Mouse (Mus musculus) c-Kit-negative CD71-positive TER-119-positive erythroid progenitor cells, embryonic 14.5 days (primary cell): ENCODE data around the gene Rnps1.
A peak's percentile ranks its signal among the peaks of the same experiment; 100 is the strongest.
"Not testable (repeated sequence)": the region's sequence is repeated elsewhere in the genome, so short reads cannot be mapped to it uniquely, and the experiment has no call there.

Experiments used
- DNase-seq: peaks from one replicate; pipeline ENCODE4 v3.0.0-alpha.2; 2013; ENCODE audit warnings: low read depth, low spot score

Gene Rnps1

GRCm38 (mm10) chr17:24427170-24427557, 12.8 kb downstream of the Rnps1 start:
- no peak for DNase-seq

DNA sequence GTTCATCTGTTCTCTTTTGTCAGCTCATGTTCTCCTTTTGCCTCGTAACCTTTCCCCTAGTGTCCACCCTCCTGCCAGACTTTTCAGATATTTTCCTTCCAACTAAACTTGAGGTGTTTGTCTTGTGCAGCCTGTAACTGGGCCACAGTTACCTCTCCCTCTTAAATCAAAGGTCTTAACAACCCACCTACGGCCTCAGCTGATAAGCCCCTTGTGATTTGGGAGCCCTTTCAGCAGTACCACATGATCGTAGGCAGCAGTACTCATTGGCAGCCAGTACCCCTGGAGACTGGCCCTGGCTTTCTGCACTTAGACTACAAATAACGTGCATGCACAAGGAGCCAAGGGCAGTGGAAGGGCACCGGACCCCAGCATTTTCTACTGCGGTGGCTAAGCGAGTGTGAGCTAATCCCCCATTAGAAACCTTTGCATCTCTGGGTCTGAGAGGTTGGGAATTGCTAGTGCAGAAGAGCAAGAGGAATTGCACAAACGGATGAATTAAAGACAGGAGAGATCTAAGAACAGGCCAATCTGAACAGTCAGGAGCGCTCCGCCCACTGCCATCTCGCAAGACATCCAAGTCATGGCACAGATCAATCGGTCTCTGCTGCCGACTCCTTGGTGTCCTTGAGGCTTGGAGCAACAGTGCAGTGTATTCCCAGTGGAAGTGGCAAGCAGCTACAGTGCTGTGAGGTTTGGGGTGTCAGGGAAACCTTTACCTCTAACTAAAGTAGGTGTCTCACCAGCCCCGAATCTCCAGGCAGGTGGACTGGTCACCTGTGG, 15.0 kb downstream of the Rnps1 start:
- DNase-seq = no peak

DNA sequence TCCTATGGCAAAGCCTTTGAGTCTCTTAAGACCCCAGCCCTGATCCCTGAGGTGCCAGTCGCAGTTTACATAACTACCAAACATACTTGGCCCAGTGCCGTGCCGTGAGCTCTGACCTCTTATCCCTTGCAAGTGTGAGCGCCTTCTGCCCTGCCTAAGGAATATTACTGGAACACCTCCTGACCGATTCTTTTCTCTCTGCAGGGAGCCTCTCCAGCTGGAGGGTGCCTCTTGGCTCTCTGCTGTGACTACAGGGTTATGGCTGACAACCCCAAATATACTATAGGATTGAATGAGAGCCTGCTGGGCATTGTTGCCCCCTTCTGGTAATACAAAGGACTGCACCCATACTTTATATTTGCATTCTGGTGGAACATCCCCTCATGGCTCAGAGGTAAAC, 22.7 kb downstream of the Rnps1 start:
- DNase-seq = peak; percentile 52

DNA sequence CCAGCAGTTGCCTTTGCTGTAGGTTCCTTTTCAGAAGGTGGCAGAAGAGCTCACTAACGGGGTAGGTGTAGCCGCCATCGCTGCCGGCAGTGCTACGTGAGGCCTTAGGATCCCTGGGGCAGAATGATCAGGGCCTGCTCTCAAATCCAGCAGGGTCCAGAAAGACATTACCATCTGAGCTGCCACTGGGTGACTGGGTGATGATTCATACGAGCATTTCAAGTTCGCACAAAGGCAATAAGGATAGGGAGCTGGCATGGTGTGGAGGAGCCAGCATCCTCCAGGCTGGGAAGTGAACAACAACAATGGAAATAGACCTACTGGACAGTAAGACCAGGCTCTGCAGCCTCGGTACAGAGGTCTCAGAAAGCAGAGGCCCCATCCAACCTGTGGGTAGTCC, 26.0 kb downstream of the Rnps1 start:
- DNase-seq = no peak

- no peak for DNase-seq
Observed at GRCm38 (mm10) chr17:24441148-24441547, 26.8 kb downstream of the Rnps1 start.

- DNase-seq = no peak
Observed at GRCm38 (mm10) chr17:24442107-24442506, 27.7 kb downstream of the Rnps1 start.

DNA sequence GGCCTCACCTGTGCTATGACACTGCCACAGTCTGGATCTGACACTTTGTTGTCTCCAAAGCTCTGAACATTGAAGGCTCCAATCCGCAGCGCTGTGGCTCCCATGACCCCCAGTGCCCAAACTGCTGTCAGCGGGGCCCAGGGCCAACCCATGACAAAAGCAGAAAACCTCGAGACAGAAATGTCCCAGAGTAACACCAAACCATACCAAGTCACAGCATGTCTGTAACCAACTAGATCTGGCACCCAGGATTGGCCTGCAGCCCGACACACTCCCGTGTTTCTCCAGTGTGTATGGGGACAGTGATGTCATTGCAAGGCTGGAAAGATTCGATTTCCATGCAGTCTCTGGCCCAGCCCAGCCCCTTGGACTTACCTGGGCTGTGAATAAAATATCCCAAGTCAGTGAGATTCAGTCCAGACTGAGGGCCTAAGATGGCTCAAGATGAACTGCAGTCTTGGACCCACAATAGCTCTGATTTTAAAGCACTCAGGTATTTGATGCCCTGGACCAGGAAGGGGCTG, 28.3 kb downstream of the Rnps1 start, which contains the start of gene Dnase1l2:
Gene Dnase1l2 (minus strand): TSS at position 474 of the 524 bp plus-strand sequence.
- DNase-seq = no peak

- DNase-seq = no peak
Observed at GRCm38 (mm10) chr17:24443409-24443808, 29.0 kb downstream of the Rnps1 start.

DNA sequence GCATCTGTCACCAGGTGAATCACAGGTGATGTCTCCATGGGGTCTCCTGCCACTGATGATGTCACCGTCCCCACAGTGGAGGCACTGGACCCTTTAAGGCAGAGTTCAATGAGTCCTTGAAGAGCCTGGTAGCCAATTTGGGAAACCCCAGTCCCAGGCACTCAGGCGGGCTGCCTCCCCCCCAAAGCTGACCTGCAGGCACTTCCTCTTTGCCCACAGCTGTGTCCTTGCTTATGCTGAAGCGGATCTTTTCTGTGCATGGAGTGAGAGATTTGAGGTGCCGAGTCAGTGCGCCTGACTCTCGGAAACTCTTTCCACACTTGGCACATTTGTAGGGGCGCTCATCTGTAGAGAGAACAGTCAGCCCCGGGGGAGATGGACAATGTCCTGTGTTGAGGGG, 32.2 kb downstream of the Rnps1 start:
- no peak for DNase-seq

GRCm38 (mm10) chr17:24449507-24449906, 35.1 kb downstream of the Rnps1 start:
- DNase-seq = no peak

GRCm38 (mm10) chr17:24451220-24451619, 36.9 kb downstream of the Rnps1 start:
- DNase-seq = no peak

DNA sequence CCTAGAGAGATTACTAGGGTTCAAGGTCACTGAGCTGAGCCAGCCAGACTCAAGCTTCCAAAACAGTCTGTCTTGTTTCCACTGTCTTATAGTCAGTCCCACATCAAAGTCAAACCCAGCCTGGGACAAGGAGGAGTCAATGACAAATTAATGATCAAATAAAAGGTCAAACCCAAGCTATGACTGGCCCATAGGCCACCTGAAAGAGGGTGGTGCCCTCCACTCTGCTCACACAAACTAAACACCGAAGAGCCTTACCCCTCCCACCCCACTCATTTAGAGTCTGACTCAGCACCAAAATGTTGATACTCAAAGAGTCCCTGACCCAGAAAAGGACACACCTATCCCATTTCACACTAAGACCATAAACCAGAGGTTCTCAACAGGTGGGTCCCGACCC, 39.0 kb downstream of the Rnps1 start:
- DNase-seq = peak; percentile 66

DNA sequence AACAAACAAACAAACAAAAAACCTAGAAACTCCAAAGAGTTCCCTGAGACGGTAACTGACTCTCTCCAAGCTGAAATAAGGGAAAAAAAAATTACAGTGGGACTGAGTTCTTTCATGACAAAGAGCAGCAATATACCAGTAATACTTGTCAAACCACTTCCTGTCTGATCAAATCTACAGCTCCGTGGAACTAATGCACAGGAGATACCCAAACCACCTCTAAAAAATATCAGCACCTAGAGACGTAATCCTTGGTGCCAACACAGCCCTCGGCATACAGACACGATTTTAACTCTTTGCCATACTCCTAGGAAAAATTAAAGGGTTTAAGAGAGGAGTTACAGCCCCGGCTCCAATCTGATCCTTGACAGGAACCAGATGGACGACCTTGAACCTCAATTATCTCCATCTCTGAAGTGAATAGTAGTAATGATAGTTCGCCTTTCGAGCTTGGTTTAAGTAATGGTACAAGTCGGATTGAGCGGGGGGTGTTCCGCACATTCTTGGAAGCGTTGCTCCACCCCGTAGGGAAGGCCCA, 39.9 kb downstream of the Rnps1 start:
- no peak for DNase-seq

- DNase-seq = peak; percentile 99
Observed at GRCm38 (mm10) chr17:24454756-24455522, 40.6 kb downstream of the Rnps1 start.

DNA sequence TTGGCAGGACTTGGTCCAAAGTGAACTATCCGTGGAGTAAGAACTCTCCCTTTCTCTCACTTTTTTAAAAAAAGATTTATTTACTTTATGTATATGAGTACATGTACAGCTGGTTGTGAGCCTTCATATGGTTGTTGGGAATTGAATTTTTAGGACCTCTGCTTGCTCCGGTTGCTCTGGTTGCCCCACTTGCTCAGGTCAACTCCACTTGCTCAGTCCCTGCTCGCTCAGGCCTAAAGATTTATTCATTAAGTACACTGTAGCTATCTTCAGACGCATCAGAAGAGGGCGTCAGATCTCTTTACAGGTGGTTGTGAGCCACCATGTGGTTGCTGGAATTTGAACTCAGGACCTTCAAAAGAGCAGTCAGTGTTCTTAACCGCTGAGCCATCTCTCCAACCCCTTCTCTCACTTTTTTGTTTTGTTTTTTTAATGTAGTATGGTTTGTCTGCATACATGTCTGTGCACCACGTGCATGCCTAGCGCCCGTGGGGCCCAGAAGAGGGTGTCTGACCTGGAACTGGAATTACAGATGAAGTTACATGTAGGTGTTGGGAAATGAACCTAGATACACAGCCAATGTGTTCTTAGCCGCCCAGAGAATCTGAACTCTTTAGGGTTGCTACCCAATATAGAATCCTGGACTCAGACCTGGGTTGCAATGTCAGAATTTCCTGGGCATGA, 41.3 kb downstream of the Rnps1 start:
- DNase-seq = not testable (repeated sequence)

GRCm38 (mm10) chr17:24461580-24461979, 47.2 kb downstream of the Rnps1 start:
- no peak for DNase-seq

GRCm38 (mm10) chr17:24462932-24463331, 48.6 kb downstream of the Rnps1 start:
- DNase-seq = no peak

- DNase-seq = no peak
Observed at GRCm38 (mm10) chr17:24463374-24464133, 49.2 kb downstream of the Rnps1 start.

DNA sequence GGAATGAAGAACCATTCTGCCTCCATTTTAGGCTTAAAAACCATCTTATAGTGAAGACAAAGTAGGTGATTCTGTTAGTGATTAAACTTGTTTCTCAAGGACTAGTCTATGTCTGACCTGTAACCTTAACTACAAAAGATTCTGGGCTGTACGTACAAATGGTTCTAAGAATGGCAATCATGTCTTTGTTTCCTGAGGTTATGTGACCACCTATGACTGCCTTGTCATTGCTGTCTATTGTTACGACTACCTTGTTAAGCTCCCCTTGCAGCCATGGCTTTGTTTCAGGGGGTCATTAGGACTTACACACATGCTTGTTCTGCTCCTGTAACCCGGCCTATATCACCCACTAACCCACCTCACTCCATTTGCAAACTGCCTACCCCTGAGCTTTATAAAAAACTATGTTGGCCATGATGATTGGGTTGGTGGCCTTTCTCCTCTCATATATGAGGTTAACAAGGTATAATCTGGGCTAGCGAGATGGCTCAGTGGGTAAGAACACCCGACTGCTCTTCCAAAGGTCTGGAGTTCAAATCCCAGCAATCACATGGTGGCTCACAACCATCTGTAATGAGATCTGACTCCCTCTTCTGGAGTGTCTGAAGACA, 54.4 kb downstream of the Rnps1 start:
- no peak for DNase-seq

DNA sequence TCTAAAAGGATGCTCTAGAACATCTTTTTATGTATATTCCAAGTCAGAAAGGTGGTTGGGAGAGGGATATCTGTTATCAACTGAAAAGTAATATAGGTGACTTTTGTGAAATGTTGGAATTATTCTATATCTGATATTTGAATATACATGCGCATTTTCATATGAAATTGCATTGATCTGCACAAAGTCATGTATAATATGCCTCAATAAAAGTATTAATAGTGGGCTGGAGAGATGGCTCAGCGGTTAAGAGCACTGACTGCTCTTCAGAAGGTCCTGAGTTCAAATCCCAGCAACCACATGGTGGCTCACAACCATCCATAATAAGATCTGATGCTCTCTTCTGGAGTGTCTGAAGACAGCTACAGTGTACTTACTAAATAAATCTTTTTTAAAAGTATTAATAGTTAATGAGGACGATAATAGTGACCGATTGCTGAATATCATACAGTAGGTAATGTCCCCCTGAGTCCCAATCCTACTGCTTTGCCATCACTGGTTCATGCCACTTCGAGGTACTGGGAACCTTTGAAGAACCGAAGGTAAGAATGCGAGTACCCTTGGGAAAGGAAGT, 55.1 kb downstream of the Rnps1 start:
- DNase-seq = no peak
